Mouse (Mus musculus) retina, postnatal 7 days (tissue): ENCODE measurements around the gene Cby1.
A peak's percentile ranks its signal among the peaks of the same experiment; 100 is the strongest.

Experiments
- DNase-seq: peaks from one replicate; pipeline ENCODE4 v3.0.0-alpha.2; 2012; ENCODE audit warnings: low read depth, low spot score

Cby1 gene

GRCm38 (mm10) chr15:79677936-79678335, 18.9 kb downstream of the Cby1 start:
- DNase-seq, result no peak

GRCm38 (mm10) chr15:79681973-79682372, 23.0 kb downstream of the Cby1 start:
- no peak for DNase-seq

GRCm38 (mm10) chr15:79683146-79683545, 24.1 kb downstream of the Cby1 start:
- no peak for DNase-seq

- DNase-seq, result no peak
Observed at GRCm38 (mm10) chr15:79683707-79684465, 24.9 kb downstream of the Cby1 start.

- DNase-seq, result no peak
Observed at GRCm38 (mm10) chr15:79684616-79685015, 25.6 kb downstream of the Cby1 start.

- DNase-seq, result no peak
Observed at GRCm38 (mm10) chr15:79685141-79685641, 26.2 kb downstream of the Cby1 start.

GRCm38 (mm10) chr15:79686046-79686869, 27.3 kb downstream of the Cby1 start:
- no peak for DNase-seq

- peak; percentile 21 for DNase-seq
Observed at GRCm38 (mm10) chr15:79687175-79687574, 28.2 kb downstream of the Cby1 start.

GRCm38 (mm10) chr15:79687646-79688267, 28.8 kb downstream of the Cby1 start, which contains the start of gene Josd1:
Josd1 (minus strand) TSS chr15:79687919.
- peak; percentile 94 for DNase-seq

GRCm38 (mm10) chr15:79688268-79688956, 29.4 kb downstream of the Cby1 start:
- DNase-seq, result no peak

- no peak for DNase-seq
Observed at GRCm38 (mm10) chr15:79689662-79690425, 30.8 kb downstream of the Cby1 start.

- DNase-seq, result peak; percentile 99
Observed at GRCm38 (mm10) chr15:79690426-79691022, 31.5 kb downstream of the Cby1 start, which contains the start of gene Gtpbp1. Gtpbp1 (plus strand) TSS chr15:79690845.

GRCm38 (mm10) chr15:79691023-79691508, 32.1 kb downstream of the Cby1 start:
- no peak for DNase-seq

- no peak for DNase-seq
Observed at GRCm38 (mm10) chr15:79692334-79692733, 33.3 kb downstream of the Cby1 start.

GRCm38 (mm10) chr15:79693740-79694139, 34.7 kb downstream of the Cby1 start:
- no peak for DNase-seq

GRCm38 (mm10) chr15:79694512-79694911, 35.5 kb downstream of the Cby1 start:
- no peak for DNase-seq

GRCm38 (mm10) chr15:79695516-79695915, 36.5 kb downstream of the Cby1 start:
- no peak for DNase-seq

GRCm38 (mm10) chr15:79696508-79696907, 37.5 kb downstream of the Cby1 start:
- no peak for DNase-seq

GRCm38 (mm10) chr15:79697011-79697410, 38.0 kb downstream of the Cby1 start:
- no peak for DNase-seq
